Mouse (Mus musculus) stomach, embryonic 15.5 days (tissue): Measurements from ENCODE around the gene Gm9887. TPM values are rescaled to one million over a fixed set of nuclear protein-coding genes. Genes with fewer than 3 reads are reported as not detected.
"Not testable (repeated sequence)": the region's sequence is repeated elsewhere in the genome, so short reads cannot be mapped to it uniquely, and the experiment has no call there.

Experiments
- ATAC-seq: fragments of 200-750 bp; cut with Nextera tagmentation; 2 replicates; pipeline ENCODE4 v1.8.0; 2017; ENCODE audit warnings: low read depth, moderate number of reproducible peaks, moderate TSS enrichment; ENCODE audit not compliant: insufficient read depth, low FRiP score
- H3K27ac ChIP-seq: fragments of 300-500 bp; sonication (generic); 2 replicates; pipeline ENCODE4 v1.5.1; 2015; ENCODE audit warnings: mild to moderate bottlenecking, inconsistent platforms
- H3K27me3 ChIP-seq: fragments of 300-500 bp; sonication (generic); replicated peaks from 2 replicates; pipeline ENCODE4 v1.6.1; 2015; ENCODE audit warnings: inconsistent platforms
- H3K36me3 ChIP-seq: fragments of 300-500 bp; sonication (generic); 2 replicates; pipeline ENCODE4 v1.6.1; 2015; ENCODE audit warnings: inconsistent platforms
- H3K4me1 ChIP-seq: fragments of 300-500 bp; sonication (generic); 2 replicates; pipeline ENCODE4 v1.6.1; 2015; ENCODE audit warnings: inconsistent platforms
- H3K4me2 ChIP-seq: fragments of 300-500 bp; sonication (generic); 2 replicates; pipeline ENCODE4 v1.6.1; 2015; ENCODE audit warnings: mild to moderate bottlenecking, inconsistent platforms
- H3K4me3 ChIP-seq: fragments of 300-500 bp; sonication (generic); replicated peaks from 2 replicates; pipeline ENCODE4 v1.5.1; 2015; ENCODE audit warnings: inconsistent platforms
- H3K9ac ChIP-seq: fragments of 300-500 bp; sonication (generic); 2 replicates; pipeline ENCODE4 v1.6.1; 2015; ENCODE audit warnings: inconsistent platforms
- H3K9me3 ChIP-seq: fragments of 300-500 bp; sonication (generic); 2 replicates; pipeline ENCODE4 v1.6.1; 2016; ENCODE audit warnings: inconsistent platforms
- WGBS: fragments of 180-500 bp; shearing (Covaris S2); methylation state at CpG from one replicate; pipeline ENCODE4 v1.1.7; 2015; 5-methylcytosine and 5-hydroxymethylcytosine counted together
- polyA plus RNA-seq: library from polyadenylated mRNA; unstranded; fragments of >200 nt; fragmentation: Nextera tagmentation; extraction: Ambion mirVana; gene quantifications from 2 replicates; pipeline ENCODE4 v1.2.1, GENCODE M21; 2015

The Gm9887 gene
- polyA plus RNA-seq, 1 experiment from 2014 or later, result 2.3 TPM

DNA sequence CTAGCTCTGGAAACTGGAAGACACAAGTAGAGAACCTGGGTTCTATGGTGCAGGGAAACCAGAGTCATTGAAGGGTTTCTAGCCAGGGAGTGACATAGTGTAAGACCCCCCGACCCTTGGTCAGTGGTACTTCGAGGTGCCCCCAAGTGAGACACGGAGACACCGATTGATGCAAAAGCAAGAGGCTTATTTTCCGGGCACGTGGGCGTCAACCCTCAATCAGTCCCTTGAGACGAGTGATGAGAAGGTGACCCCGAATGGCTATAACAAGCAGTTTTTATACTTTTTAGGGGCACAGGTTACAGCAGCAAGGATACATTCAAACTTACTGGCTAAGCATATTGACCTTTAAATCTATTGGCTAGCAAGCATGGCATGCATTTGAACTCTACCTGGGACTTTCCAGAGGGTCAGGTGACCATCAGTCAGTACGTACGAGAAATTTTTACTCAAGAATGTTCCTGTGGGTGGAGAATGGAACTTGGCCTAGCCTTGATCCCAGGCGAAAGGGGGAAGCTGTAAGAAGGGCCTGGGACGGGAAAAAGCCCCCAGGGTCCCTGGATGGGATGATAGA lies 30.4 kb upstream of the Gm9887 start:
- Histone ChIP-seq H3K4me2 (no peak overlapping the region), H3K36me3 (no peaks in the 10 kb centered on the region), H3K9ac (no peak overlapping the region), H3K27me3 (no peaks in the 10 kb centered on the region), H3K9me3 (no peaks in the 10 kb centered on the region), H3K4me3 (no peak overlapping the region), H3K27ac (no peak overlapping the region), H3K4me1 (0 out of 2 replicates have a peak, but pooled peaks cover 5% of the 10 kb centered on the region)
- ATAC-seq, result no peak
- WGBS, result 91% methylated on average over 13 of the region's 13 CpGs

DNA sequence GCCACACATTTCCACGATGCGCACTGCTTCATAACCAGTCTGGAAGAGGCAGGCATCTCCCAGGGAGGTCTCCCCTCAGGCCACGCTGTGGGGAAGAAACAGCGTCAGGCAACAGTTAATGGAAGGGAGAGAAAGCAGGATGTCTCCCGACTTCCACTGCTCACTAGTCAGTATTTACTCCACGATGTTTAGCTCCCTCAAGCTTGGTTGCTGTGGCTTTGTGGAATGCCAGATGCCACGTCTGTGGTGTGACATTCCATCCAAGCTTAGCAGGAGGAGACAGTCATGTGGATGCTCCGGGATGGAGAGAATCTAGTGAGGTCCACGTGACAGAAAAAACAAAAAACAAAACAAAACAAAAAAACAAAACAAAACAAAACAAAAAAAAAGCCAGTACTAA lies 29.8 kb upstream of the Gm9887 start:
- ATAC-seq, result no peak
- WGBS, result 45% methylated on average over 9 of the region's 9 CpGs

GRCm38 (mm10) chr12:69400871-69401286 lies 28.6 kb upstream of the Gm9887 start:
- 0 out of 2 replicates have a peak, but pooled peaks cover 5% of the 10 kb centered on the region for H3K4me1 ChIP-seq
- no peaks in the 10 kb centered on the region for H3K36me3 ChIP-seq
- no peak overlapping the region for H3K4me2 ChIP-seq
- H3K4me3 ChIP-seq, result no peak overlapping the region
- H3K27me3 ChIP-seq, result no peaks in the 10 kb centered on the region
- WGBS, result 12% methylated on average over 2 of the region's 2 CpGs
- no peak; the same call in 1 of the 2 replicates for ATAC-seq
- no peak overlapping the region for H3K27ac ChIP-seq
- H3K9me3 ChIP-seq, result no peaks in the 10 kb centered on the region
- no peak overlapping the region for H3K9ac ChIP-seq

More for the DNA sequence above, 29.8 kb upstream of the Gm9887 start:
- H3K4me3 ChIP-seq, result no peak overlapping the region
- H3K4me2 ChIP-seq, result no peak overlapping the region
- no peaks in the 10 kb centered on the region for H3K36me3 ChIP-seq
- H3K27ac ChIP-seq, result no peak overlapping the region
- no peak overlapping the region for H3K9ac ChIP-seq
- 0 out of 2 replicates have a peak, but pooled peaks cover 5% of the 10 kb centered on the region for H3K4me1 ChIP-seq
- no peaks in the 10 kb centered on the region for H3K27me3 ChIP-seq
- H3K9me3 ChIP-seq, result no peaks in the 10 kb centered on the region

- ATAC-seq, result no peak
- Histone ChIP-seq H3K4me2 (no peak overlapping the region), H3K4me1 (0 out of 2 replicates have a peak, but pooled peaks cover 5% of the 10 kb centered on the region), H3K9ac (no peak overlapping the region), H3K4me3 (no peak overlapping the region), H3K36me3 (no peaks in the 10 kb centered on the region), H3K9me3 (no peaks in the 10 kb centered on the region), H3K27ac (no peak overlapping the region), H3K27me3 (no peaks in the 10 kb centered on the region)
- WGBS, result 67% methylated on average over 4 of the region's 4 CpGs
Observed at GRCm38 (mm10) chr12:69400367-69400766, 28.1 kb upstream of the Gm9887 start.

GRCm38 (mm10) chr12:69394456-69394855 lies 22.2 kb upstream of the Gm9887 start:
- Histone ChIP-seq H3K9ac (no peak overlapping the region), H3K4me2 (no peak overlapping the region), H3K4me1 (no peaks in the 10 kb centered on the region), H3K9me3 (no peaks in the 10 kb centered on the region), H3K4me3 (no peak overlapping the region), H3K36me3 (no peaks in the 10 kb centered on the region), H3K27ac (no peak overlapping the region), H3K27me3 (no peaks in the 10 kb centered on the region)
- 82% methylated on average over 6 of the region's 6 CpGs for WGBS
- ATAC-seq, result no peak

DNA sequence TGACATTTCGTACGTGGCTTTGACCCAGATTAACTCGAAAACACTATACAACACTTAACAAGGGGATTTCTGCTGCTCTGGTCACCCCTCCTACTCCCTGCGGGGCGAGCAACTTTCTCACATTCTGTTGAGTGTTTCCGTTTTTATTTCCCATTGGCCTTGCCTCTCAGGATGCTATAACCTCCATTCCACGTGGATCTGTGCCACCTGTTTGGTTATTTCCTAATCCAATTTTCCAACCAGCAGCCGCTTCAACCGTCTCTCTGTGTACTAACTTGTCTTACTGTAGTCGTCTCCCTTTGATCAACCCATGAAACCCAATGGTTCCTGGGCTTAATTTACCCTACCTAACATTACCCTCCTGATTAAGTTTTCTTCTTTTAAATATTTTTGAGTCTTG lies 20.8 kb upstream of the Gm9887 start:
- H3K4me3 ChIP-seq, result no peak overlapping the region
- no peak overlapping the region for H3K9ac ChIP-seq
- no peak overlapping the region for H3K27ac ChIP-seq
- no peaks in the 10 kb centered on the region for H3K9me3 ChIP-seq
- WGBS, result 75% methylated on average over 10 of the region's 10 CpGs
- H3K27me3 ChIP-seq, result no peaks in the 10 kb centered on the region
- H3K4me2 ChIP-seq, result no peak overlapping the region
- H3K4me1 ChIP-seq, result no peaks in the 10 kb centered on the region
- H3K36me3 ChIP-seq, result no peaks in the 10 kb centered on the region
- no peak for ATAC-seq

- H3K27me3 ChIP-seq, result no peaks in the 10 kb centered on the region
- H3K9me3 ChIP-seq, result no peaks in the 10 kb centered on the region
- H3K4me1 ChIP-seq, result no peaks in the 10 kb centered on the region
- H3K36me3 ChIP-seq, result no peaks in the 10 kb centered on the region
- H3K4me2 ChIP-seq, result no peak overlapping the region
- H3K27ac ChIP-seq, result no peak overlapping the region
- ATAC-seq, result no peak
- H3K9ac ChIP-seq, result no peak overlapping the region
- WGBS, result 75% methylated on average over 7 of the region's 7 CpGs
- H3K4me3 ChIP-seq, result no peak overlapping the region
Observed at GRCm38 (mm10) chr12:69390000-69390698, 17.9 kb upstream of the Gm9887 start.

DNA sequence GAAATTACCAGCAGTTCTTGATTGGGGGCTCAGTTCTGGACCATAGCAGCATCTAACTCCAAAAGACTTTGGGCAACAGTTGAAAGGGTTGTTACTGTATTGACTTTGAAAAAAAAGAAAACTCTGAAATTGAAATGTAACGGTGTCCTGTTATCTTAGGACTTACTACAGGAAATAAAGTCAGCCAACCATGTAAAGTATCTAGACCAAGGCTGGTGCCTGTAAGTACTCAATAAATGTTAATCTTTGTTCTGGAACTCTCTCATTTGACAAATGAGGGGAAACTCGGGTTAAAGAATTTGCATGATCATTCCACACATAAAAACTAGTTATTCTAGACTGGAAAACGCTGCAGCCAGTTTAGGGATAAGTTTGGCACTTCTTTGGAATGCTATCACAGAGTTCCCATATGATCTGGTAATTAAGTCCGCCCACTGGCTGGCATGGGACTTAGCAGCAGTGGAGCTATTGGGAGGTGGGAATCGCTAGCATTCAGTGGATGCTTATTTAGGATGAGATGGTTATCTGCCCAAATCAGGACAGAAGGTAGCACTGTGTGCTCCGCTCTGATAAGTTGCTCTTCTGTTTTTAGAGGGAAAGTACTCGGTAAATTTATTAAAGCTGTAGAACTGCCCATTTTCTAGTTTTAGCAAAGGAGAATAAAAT lies 17.1 kb upstream of the Gm9887 start:
- no peaks in the 10 kb centered on the region for H3K4me1 ChIP-seq
- H3K4me2 ChIP-seq, result no peak overlapping the region
- H3K9me3 ChIP-seq, result no peaks in the 10 kb centered on the region
- no peak overlapping the region for H3K27ac ChIP-seq
- H3K27me3 ChIP-seq, result no peaks in the 10 kb centered on the region
- H3K9ac ChIP-seq, result no peak overlapping the region
- H3K36me3 ChIP-seq, result no peaks in the 10 kb centered on the region
- no peak for ATAC-seq
- H3K4me3 ChIP-seq, result no peak overlapping the region
- 59% methylated on average over 7 of the region's 7 CpGs for WGBS

DNA sequence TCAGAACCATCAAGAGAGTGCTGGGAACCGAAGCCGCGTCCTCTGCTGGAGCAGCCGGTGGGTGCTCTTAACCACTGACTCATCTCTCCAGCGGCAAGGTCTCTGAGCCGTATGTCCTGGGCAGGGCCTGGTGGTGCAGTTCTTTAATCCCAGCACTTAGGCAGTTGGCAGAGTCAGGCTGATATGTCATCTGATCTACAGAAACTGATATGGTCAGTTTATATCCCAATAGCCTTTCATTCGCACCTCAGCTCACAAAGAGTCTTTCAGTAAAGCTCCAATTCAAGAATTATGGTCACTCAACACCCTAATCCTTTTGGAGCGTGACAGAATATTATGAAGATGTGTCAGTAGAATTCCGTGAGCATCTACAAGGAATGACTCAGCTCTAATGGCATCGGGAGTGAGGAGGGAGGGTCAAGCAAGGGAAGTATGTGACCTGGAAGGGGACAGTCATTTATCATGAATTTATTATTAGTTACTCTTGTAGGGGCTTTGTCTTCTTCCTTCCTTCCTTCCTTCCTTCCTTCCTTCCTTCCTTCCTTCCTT lies 16.1 kb upstream of the Gm9887 start:
- H3K27me3 ChIP-seq, result no peaks in the 10 kb centered on the region
- H3K9me3 ChIP-seq, result no peaks in the 10 kb centered on the region
- 90% methylated on average over 10 of the region's 10 CpGs for WGBS
- H3K4me2 ChIP-seq, result no peak overlapping the region
- no peak overlapping the region for H3K4me3 ChIP-seq
- ATAC-seq, result no peak
- H3K4me1 ChIP-seq, result no peaks in the 10 kb centered on the region
- no peak overlapping the region for H3K27ac ChIP-seq
- no peak overlapping the region for H3K9ac ChIP-seq
- H3K36me3 ChIP-seq, result no peaks in the 10 kb centered on the region

DNA sequence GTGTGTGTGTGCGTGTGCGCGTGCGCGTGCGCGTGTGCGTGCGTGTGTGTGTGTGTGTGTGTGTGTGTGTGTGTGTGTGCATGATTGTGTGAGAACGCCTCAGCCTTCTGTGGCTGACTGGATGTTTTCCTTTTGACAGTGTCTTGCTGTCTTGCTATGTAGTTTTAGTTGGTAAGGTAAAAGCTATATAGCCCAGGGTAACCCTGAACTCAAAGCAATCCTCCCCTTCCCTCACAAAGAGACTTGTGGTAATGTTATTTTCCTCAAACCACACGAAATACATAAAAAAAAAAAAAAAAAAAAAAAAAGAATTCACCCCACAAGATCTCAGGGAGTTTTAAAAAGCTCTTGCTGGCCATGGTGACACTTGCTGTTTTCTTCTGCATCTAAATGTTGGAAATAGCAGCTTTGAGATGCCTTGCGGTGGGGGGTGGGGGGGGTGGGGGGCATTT lies 14.0 kb upstream of the Gm9887 start:
- H3K27ac ChIP-seq, H3K9ac ChIP-seq, ATAC-seq, H3K4me2 ChIP-seq, H3K36me3 ChIP-seq, H3K4me3 ChIP-seq, H3K9me3 ChIP-seq, H3K27me3 ChIP-seq, H3K4me1 ChIP-seq: not testable (repeated sequence)
- 65% methylated on average over 12 of the region's 12 CpGs for WGBS

DNA sequence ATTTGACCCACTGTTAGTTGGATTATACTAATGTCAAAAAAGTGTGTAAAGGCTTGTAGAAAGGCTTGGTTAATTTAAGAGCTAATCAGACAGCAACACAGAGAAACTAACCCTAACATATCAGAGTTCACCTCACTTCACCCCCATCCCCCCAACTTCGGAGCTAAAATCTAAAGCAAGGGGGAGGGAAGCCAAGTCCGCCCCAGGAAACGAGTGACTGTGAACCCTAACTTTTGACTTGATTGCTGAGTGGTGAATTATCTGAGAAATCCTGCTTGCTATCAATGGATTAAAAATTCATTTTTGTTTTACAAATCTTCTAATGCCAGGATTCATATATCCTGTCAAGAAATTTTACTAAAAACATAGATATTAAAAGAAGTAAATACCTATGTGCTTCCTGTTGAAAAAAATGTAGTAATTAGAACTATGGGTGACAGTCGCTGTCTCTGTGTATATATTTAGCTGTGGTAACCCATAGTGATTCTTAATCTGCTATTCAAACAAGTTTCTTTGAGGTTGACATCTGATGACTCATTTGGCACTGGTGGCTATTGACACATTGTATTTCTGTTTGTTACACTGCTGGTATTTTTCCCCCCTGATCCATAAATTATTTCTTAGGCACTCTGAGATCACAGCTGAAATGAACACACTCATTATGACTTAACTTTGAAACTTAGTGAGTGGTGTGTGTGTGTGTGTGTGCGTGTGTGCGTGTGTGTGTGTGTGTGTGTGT lies 13.5 kb upstream of the Gm9887 start:
- WGBS, result 71% methylated on average over 6 of the region's 6 CpGs
- no peaks in the 10 kb centered on the region for H3K27me3 ChIP-seq
- no peaks in the 10 kb centered on the region for H3K36me3 ChIP-seq
- H3K9ac ChIP-seq, result no peak overlapping the region
- H3K4me2 ChIP-seq, result no peak overlapping the region
- no peaks in the 10 kb centered on the region for H3K4me1 ChIP-seq
- ATAC-seq, result no peak
- H3K27ac ChIP-seq, result no peak overlapping the region
- no peaks in the 10 kb centered on the region for H3K9me3 ChIP-seq
- no peak overlapping the region for H3K4me3 ChIP-seq
